Mouse (Mus musculus) CH12.LX (cell line): ENCODE measurements around the gene Prim2. TPM values are rescaled to one million over a fixed set of nuclear protein-coding genes. Genes with fewer than 3 reads are reported as not detected.

Experiments used
- DNase-seq: peaks from one replicate; pipeline ENCODE4 v3.0.0-alpha.2; 2013; ENCODE audit errors: extremely low read depth
- H3K27ac ChIP-seq: 2 replicates; pipeline ENCODE4 v1.5.1; 2012; ENCODE audit warnings: low read depth, mild to moderate bottlenecking, control low read depth, moderate library complexity; ENCODE audit not compliant: insufficient read depth
- H3K27me3 ChIP-seq: replicated peaks from 2 replicates; pipeline ENCODE3; 2012; ENCODE audit warnings: inconsistent platforms
- H3K36me3 ChIP-seq, 2 experiments: replicated peaks in 1 of 2; 2 replicates each; pipeline versions ENCODE3 to v1.6.1; 2012; ENCODE audit warnings: inconsistent platforms in 1 of 2, low read length in 1 of 2, mild to moderate bottlenecking in 1 of 2, mixed read lengths in 1 of 2, moderate library complexity in 1 of 2; ENCODE audit not compliant: control insufficient read depth in 1 of 2, insufficient read depth in 1 of 2
- H3K4me1 ChIP-seq, 2 experiments: 2 replicates each; pipeline ENCODE4 v1.6.1; 2012; ENCODE audit warnings: inconsistent platforms in 1 of 2, moderate library complexity in 1 of 2; ENCODE audit not compliant: insufficient read depth in 2 of 2, control insufficient read depth in 1 of 2
- H3K4me2 ChIP-seq: 2 replicates; pipeline ENCODE4 v1.6.1; 2012; ENCODE audit warnings: low read depth, mild to moderate bottlenecking, control low read depth; ENCODE audit not compliant: poor library complexity, insufficient read depth, severe bottlenecking
- H3K4me3 ChIP-seq, 3 experiments: fragments of 150-350 bp in 1 of 3; sonication (generic) in 1 of 3; replicated peaks in 1 of 3; 2 replicates each; pipeline versions ENCODE3 to v1.5.1; 2011 to 2012; ENCODE audit warnings: low read depth in 2 of 3, low read length in 2 of 3, mild to moderate bottlenecking in 2 of 3, moderate library complexity in 2 of 3, control low read depth in 1 of 3, improper control_type of control experiment in 1 of 3, inconsistent platforms in 1 of 3, mixed read lengths in 1 of 3; ENCODE audit not compliant: poor library complexity in 1 of 3
- H3K79me2 ChIP-seq: replicated peaks from 2 replicates; pipeline ENCODE4 v1.6.1; 2012; ENCODE audit warnings: mild to moderate bottlenecking, moderate library complexity; ENCODE audit not compliant: control insufficient read depth, poor library complexity, insufficient read depth, severe bottlenecking; ENCODE audit errors: extremely low read depth
- H3K9ac ChIP-seq: 2 replicates; pipeline ENCODE4 v1.6.1; 2012; ENCODE audit warnings: low read depth, mild to moderate bottlenecking, control low read depth, moderate library complexity; ENCODE audit not compliant: insufficient read depth
- H3K9me3 ChIP-seq: replicated peaks from 2 replicates; pipeline ENCODE3; 2012; ENCODE audit warnings: low read length, inconsistent platforms, mixed read lengths
- BHLHE40 ChIP-seq: IDR thresholded peaks from 2 replicates; pipeline ENCODE4 v1.6.1; 2011; ENCODE audit warnings: mild to moderate bottlenecking, low read depth, low read length, improper control_type of control experiment
- CHD2 ChIP-seq: IDR thresholded peaks from 2 replicates; pipeline ENCODE4 v1.6.1; 2011; ENCODE audit warnings: low read length, improper control_type of control experiment
- CTCF ChIP-seq, 2 experiments: IDR thresholded peaks in 1 of 2; conservative IDR thresholded peaks in 1 of 2; 2 replicates each; pipeline ENCODE4 v1.5.1; 2011 to 2012; ENCODE audit warnings: low read depth in 2 of 2, low read length in 2 of 2, improper control_type of control experiment in 1 of 2, inconsistent platforms in 1 of 2, mild to moderate bottlenecking in 1 of 2, moderate library complexity in 1 of 2
- E2F4 ChIP-seq: IDR thresholded peaks from 2 replicates; pipeline ENCODE4 v1.6.1; 2011; ENCODE audit warnings: low read depth, low read length, improper control_type of control experiment; ENCODE audit not compliant: insufficient replicate concordance
- ELF1 ChIP-seq: IDR thresholded peaks from 2 replicates; pipeline ENCODE4 v1.6.1; 2014; ENCODE audit warnings: low read depth, mild to moderate bottlenecking, inconsistent platforms, low read length, improper control_type of control experiment
- IRF4 ChIP-seq: IDR thresholded peaks from 2 replicates; pipeline ENCODE4 v1.6.1; 2014; ENCODE audit warnings: low read depth, mild to moderate bottlenecking, inconsistent platforms, low read length, improper control_type of control experiment
- JUN ChIP-seq: IDR thresholded peaks from 2 replicates; pipeline ENCODE4 v1.6.1; 2011; ENCODE audit warnings: low read depth, mild to moderate bottlenecking, low read length, improper control_type of control experiment, moderate library complexity; ENCODE audit not compliant: insufficient read depth
- JUND ChIP-seq: conservative IDR thresholded peaks from 2 replicates; pipeline ENCODE4 v1.6.1; 2011; ENCODE audit warnings: low read depth, low read length, improper control_type of control experiment
- KAT2A ChIP-seq: IDR thresholded peaks from 2 replicates; pipeline ENCODE4 v1.6.1; 2012; ENCODE audit warnings: low read length, improper control_type of control experiment, inconsistent platforms; ENCODE audit not compliant: insufficient replicate concordance
- MAFK ChIP-seq: IDR thresholded peaks from 2 replicates; pipeline ENCODE4 v1.6.1; 2011; ENCODE audit warnings: low read length, improper control_type of control experiment; ENCODE audit not compliant: insufficient replicate concordance
- MAX ChIP-seq: IDR thresholded peaks from 2 replicates; pipeline ENCODE4 v1.6.1; 2011; ENCODE audit warnings: low read length, improper control_type of control experiment
- MAZ ChIP-seq: IDR thresholded peaks from 2 replicates; pipeline ENCODE4 v1.6.1; 2012; ENCODE audit warnings: low read depth, mild to moderate bottlenecking, inconsistent platforms, low read length, improper control_type of control experiment, moderate library complexity
- MEF2A ChIP-seq: IDR thresholded peaks from 2 replicates; pipeline ENCODE4 v1.6.1; 2014; ENCODE audit warnings: low read depth, mild to moderate bottlenecking, inconsistent platforms, low read length, improper control_type of control experiment, borderline replicate concordance
- NRF1 ChIP-seq: IDR thresholded peaks from 2 replicates; pipeline ENCODE4 v1.6.1; 2014; ENCODE audit warnings: low read depth, mild to moderate bottlenecking, inconsistent platforms, low read length, improper control_type of control experiment, moderate library complexity
- PAX5 ChIP-seq: IDR thresholded peaks from 2 replicates; pipeline ENCODE4 v1.6.1; 2012; ENCODE audit warnings: low read length, inconsistent platforms, mixed read lengths
- POLR2A ChIP-seq: IDR thresholded peaks from 2 replicates; pipeline ENCODE4 v1.6.1; 2011; ENCODE audit warnings: low read depth, mild to moderate bottlenecking, improper control_type of control experiment, low read length
- POLR2AphosphoS2 ChIP-seq: IDR thresholded peaks from 2 replicates; pipeline ENCODE4 v1.6.1; 2011; ENCODE audit warnings: low read depth, low read length, improper control_type of control experiment
- RCOR1 ChIP-seq: conservative IDR thresholded peaks from 2 replicates; pipeline ENCODE4 v1.6.1; 2012; ENCODE audit warnings: low read depth, mild to moderate bottlenecking, inconsistent platforms, low read length, improper control_type of control experiment
- SMC3 ChIP-seq: IDR thresholded peaks from 2 replicates; pipeline ENCODE4 v1.6.1; 2011; ENCODE audit warnings: low read depth, low read length, improper control_type of control experiment
- USF1 ChIP-seq: IDR thresholded peaks from 2 replicates; pipeline ENCODE4 v1.6.1; 2014; ENCODE audit warnings: low read depth, mild to moderate bottlenecking, inconsistent platforms, low read length, improper control_type of control experiment
- ZMIZ1 ChIP-seq: IDR thresholded peaks from 2 replicates; pipeline ENCODE4 v1.6.1; 2012; ENCODE audit warnings: low read depth, mild to moderate bottlenecking, inconsistent platforms, low read length, improper control_type of control experiment
- ZNF384 ChIP-seq: IDR thresholded peaks from 2 replicates; pipeline ENCODE4 v1.6.1; 2012; ENCODE audit warnings: low read depth, low read length, improper control_type of control experiment, inconsistent platforms
- dilution Hi-C: fragments of 300-500 bp; cut with MboI; formaldehyde crosslinking; loops from 2 replicates; pipeline ENCODE4 v1.14.3; 2020; ENCODE audit warnings: low sequenced_read_pairs; ENCODE audit not compliant: extremely low pct_unique_long_range_greater_than_20kb, extremely low pct_ligation_motif_present
- in situ Hi-C: fragments of 300-500 bp; cut with MboI; formaldehyde crosslinking; loops from 3 replicates; pipeline ENCODE4 v1.14.3; 2019; ENCODE audit warnings: low sequenced_read_pairs, low pct_ligation_motif_present, low pct_unique_long_range_greater_than_20kb, mixed read lengths
- polyA plus RNA-seq: library from polyadenylated mRNA; unstranded; fragments of >175 nt; gene quantifications from 2 replicates; pipeline ENCODE4 v1.2.1, GENCODE M21; 2012; ENCODE audit warnings: low read depth; ENCODE audit not compliant: insufficient read length
- total RNA-seq, 2 experiments: library from RNA; depleted of rRNA; stranded (reverse); fragments of 300-350 nt in 1 of 2; fragments of >200 nt in 1 of 2; gene quantifications; 2 replicates each; pipeline ENCODE4 v1.2.3; 2012 to 2014

The Prim2 gene
- total and polyA plus RNA-seq, 3 experiments: 41.3 to 72.6 (median 51.7) TPM

DNA sequence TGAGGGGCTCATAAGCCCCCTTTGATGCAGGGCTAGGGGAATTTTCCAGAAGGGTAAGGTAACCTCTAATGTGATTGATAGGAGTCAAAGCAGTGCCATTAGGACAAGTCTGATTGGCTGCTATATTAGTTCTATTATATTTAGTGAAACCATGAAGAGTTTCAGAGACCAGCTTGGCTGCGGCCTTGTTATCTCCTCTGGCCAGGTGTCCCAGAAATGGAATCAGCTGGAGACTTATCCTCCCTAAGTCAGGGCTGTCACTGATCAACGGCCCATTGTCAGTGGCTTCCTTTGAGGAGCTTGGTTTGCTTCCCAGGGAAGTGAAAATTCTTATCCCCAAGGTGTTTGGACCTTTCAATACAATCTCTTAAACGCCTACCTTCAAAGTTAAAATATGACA lies 2.5 kb upstream of the Prim2 start:
- in situ Hi-C loops: no loop called here
- peaks cover 2% of the 10 kb centered on the region for H3K27me3 ChIP-seq
- no peak overlapping the region for H3K4me3 ChIP-seq
- H3K9ac ChIP-seq: no peak overlapping the region
- no peak overlapping the region for H3K27ac ChIP-seq
- no peak overlapping the region for H3K4me2 ChIP-seq
- no peaks in the 10 kb centered on the region for H3K9me3 ChIP-seq
- TF ChIP-seq KAT2A (no peak), PAX5 (no peak), USF1 (no peak), SMC3 (no peak), MAZ (no peak), ZMIZ1 (no peak), POLR2A (no peak), CHD2 (no peak), ELF1 (no peak), POLR2AphosphoS2 (no peak), JUND (no peak), MAFK (no peak)
- TF ChIP-seq, all 38 proteins: peak for 0
- peaks cover 6% of the 10 kb centered on the region for H3K79me2 ChIP-seq
- dilution Hi-C loops: no loop called here
- DNase-seq: no peak
- peaks cover 9 to 14% of the 10 kb centered on the region in 2 experiments for H3K4me1 ChIP-seq
- peaks cover 8 to 16% of the 10 kb centered on the region in 2 experiments for H3K36me3 ChIP-seq

DNA sequence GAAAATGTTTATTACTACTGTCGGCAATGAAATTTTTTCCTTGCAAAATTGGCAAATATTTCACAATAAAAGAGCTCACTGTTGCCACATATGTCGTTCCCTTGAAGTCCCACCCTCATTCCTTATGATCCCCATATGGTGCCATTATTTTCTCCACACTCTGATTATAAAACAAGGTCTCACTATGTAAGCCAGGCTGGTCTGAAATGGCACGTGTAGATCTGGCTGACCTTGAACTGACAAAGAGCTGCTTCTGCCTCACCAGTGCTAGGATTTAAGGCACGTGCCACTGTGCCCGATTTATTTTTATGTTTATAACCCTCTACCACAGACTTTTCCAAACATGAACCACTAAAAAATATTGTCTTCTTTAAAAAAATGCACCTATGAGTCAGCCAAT lies 1.8 kb upstream of the Prim2 start:
- no peak overlapping the region for H3K4me3 ChIP-seq
- H3K79me2 ChIP-seq: peaks cover 6% of the 10 kb centered on the region
- H3K36me3 ChIP-seq: peaks cover 13 to 22% of the 10 kb centered on the region in 2 experiments
- dilution Hi-C loops: no loop called here
- H3K9me3 ChIP-seq: no peaks in the 10 kb centered on the region
- H3K4me1 ChIP-seq: peaks cover 9 to 14% of the 10 kb centered on the region in 2 experiments
- H3K9ac ChIP-seq: no peak overlapping the region
- in situ Hi-C loops: no loop called here
- no peak overlapping the region for H3K27ac ChIP-seq
- no peak overlapping the region for H3K4me2 ChIP-seq
- TF ChIP-seq MAX: no peak
- TF ChIP-seq MEF2A: no peak
- TF ChIP-seq POLR2AphosphoS2: no peak
- TF ChIP-seq BHLHE40: no peak
- no peak for TF ChIP-seq NRF1
- no peak for TF ChIP-seq ELF1
- no peak for TF ChIP-seq JUN
- no peak for TF ChIP-seq POLR2A
- no peak for TF ChIP-seq ZNF384
- no peak for TF ChIP-seq CTCF (conservative IDR thresholded peaks at IDR 0.05 in 1 of 2, IDR thresholded peaks at IDR 0.05 in 1 of 2; ENCODE audit: low read depth in 2 of 2, low read length in 2 of 2)
- TF ChIP-seq E2F4: no peak
- no peak for TF ChIP-seq RCOR1
- no peak for TF ChIP-seq IRF4
- no peak for TF ChIP-seq CHD2
- TF ChIP-seq, all 38 proteins: peak for 0
- DNase-seq: no peak
- no peaks in the 10 kb centered on the region for H3K27me3 ChIP-seq
